Mouse (Mus musculus): Measurements from ENCODE around the gene Midn.

DNA sequence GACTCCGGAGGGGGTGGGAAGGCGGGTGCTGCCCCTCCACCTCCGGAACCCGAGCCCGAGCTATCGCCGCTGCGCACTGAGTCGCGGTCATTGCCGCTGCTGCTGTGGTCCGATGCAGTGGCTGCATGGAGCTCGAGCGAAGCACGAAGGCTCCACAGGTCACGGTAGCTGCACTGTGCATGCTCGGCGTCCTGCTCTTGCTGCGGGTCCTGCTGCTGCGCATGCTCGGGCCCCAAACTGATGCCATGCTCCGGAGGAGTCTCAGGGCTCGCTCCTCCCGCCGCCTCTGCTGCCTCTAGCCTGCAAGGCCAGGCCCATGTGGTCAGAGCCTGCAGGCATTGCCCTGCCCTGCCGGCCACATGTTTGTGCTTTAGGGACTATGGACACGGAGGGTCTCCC lies 16.1 kb upstream of the Midn start:
- TF ChIP-seq GATA1 (IDR thresholded peaks at IDR 0.05; ENCODE audit: low read length) (no peak), TAL1 (IDR thresholded peaks at IDR 0.05; ENCODE audit: low read length) (no peak)
